ENCODE assay signal across 1 mouse cellular context in genomic region chr9:108776614-108777013, GRCm38 (mm10).
TF ChIP-seq lines count a peak whose summit lies in the region.

No protein-coding gene starts in this region.

TF ChIP-seq in MEL, 35 proteins besides CTCF, POLR2A, EP300 and RAD21 (continued from another document):
- TF ChIP-seq ELF1 (IDR thresholded peaks at IDR 0.05; ENCODE audit: low read depth, low read length) (no peak), ZMIZ1 (IDR thresholded peaks at IDR 0.05; ENCODE audit: low read depth, low read length) (no peak), SIN3A (IDR thresholded peaks at IDR 0.05; ENCODE audit: low read length) (no peak), MAZ (IDR thresholded peaks at IDR 0.05; ENCODE audit: low read depth, low read length) (no peak), TCF12 (IDR thresholded peaks at IDR 0.05; ENCODE audit: low read depth, low read length) (no peak), TBP (IDR thresholded peaks at IDR 0.05; ENCODE audit: low read depth, low read length) (no peak), BHLHE40 (IDR thresholded peaks at IDR 0.05; ENCODE audit: borderline replicate concordance, low read depth, low read length) (no peak), USF1 (IDR thresholded peaks at IDR 0.05; ENCODE audit: low read depth, low read length) (no peak), NELFE (IDR thresholded peaks at IDR 0.05; ENCODE audit: low read depth, low read length) (no peak), NRF1 (IDR thresholded peaks at IDR 0.05; ENCODE audit: insufficient read depth, low read depth, low read length, poor library complexity, severe bottlenecking) (no peak), SMC3 (IDR thresholded peaks at IDR 0.05; ENCODE audit: low read depth, low read length) (no peak), MAFK (IDR thresholded peaks at IDR 0.05; ENCODE audit: borderline replicate concordance, low read depth, low read length) (no peak), USF2 (IDR thresholded peaks at IDR 0.05; ENCODE audit: borderline replicate concordance in 1 of 2, insufficient read depth in 1 of 2, low read depth in 1 of 2, low read length in 2 of 2) (no peak), MYC (IDR thresholded peaks at IDR 0.05; ENCODE audit: low read depth, low read length) (no peak), MEF2A (IDR thresholded peaks at IDR 0.05; ENCODE audit: extremely low read depth, insufficient replicate concordance, low read depth, low read length, poor library complexity, severe bottlenecking) (no peak)
